Mouse (Mus musculus): ENCODE results near the gene Tgfbr1. TPM values are rescaled to one million over a fixed set of nuclear protein-coding genes. Genes with fewer than 3 reads are reported as not detected.

Tgfbr1 gene
- polyA plus RNA-seq (2014; fragmentation: Nextera tagmentation; extraction: Ambion mirVana): 25.6 and 62.5 TPM in 2 replicates

DNA sequence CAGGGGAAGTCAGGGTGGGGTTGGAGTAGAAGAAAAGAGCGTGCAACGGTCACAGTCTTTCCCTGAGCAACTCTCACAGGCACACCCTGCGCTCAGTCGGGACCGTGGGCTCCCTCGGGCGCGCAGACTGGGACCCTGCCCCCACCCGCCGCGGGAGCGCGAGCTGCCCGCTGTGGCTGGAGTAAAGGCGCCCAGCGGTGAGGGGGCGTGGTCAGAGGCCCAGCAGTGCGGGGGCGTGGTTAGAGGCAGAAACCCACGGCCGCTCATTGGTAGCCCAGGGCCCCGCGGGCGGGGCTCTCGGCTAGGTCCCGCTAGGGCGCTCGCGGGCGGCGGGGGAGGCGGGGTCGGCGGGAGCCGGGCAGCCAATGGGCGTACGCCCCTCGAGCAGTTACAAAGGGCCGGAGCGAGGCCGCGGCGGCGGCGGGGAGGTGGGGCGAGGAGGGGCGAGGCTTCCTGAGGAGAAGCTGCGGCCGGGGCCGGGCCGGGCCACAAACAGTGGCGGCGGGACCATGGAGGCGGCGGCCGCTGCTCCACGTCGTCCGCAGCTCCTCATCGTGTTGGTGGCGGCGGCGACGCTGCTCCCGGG lies at the start of gene Tgfbr1:
Gene Tgfbr1, plus strand, starts transcription at position 420 of the 586 bp plus-strand sequence.
- no peaks in the 10 kb centered on the region for H3K27me3 ChIP-seq (ENCODE audit: control insufficient read depth, insufficient read depth, low read length)
- peak within 1 kb of the TSS; percentile 71 for H3K4me2 ChIP-seq (replicated peaks; ENCODE audit: low read depth, low read length)
- no peaks in the 10 kb centered on the region for H3K9me3 ChIP-seq (ENCODE audit: control insufficient read depth, low read length)
- under 1% methylated on average over 46 of the region's 65 CpGs for WGBS
- H3K9ac ChIP-seq (ENCODE audit: low read depth, low read length): peak within 1 kb of the TSS; percentile 82
- H3K4me1 ChIP-seq (ENCODE audit: control insufficient read depth, insufficient read depth, low read length): peaks cover 15% of the 10 kb centered on the region
- peak within 1 kb of the TSS; percentile 95 for H3K27ac ChIP-seq (ENCODE audit: low read depth, low read length)
- H3K4me3 ChIP-seq (ENCODE audit: low read length): peak within 1 kb of the TSS; percentile 75
- ATAC-seq (ENCODE audit: low FRiP score, low TSS enrichment): peak; percentile 98
- H3K36me3 ChIP-seq (ENCODE audit: control insufficient read depth, insufficient read depth, low read length): no peaks in the 10 kb centered on the region

DNA sequence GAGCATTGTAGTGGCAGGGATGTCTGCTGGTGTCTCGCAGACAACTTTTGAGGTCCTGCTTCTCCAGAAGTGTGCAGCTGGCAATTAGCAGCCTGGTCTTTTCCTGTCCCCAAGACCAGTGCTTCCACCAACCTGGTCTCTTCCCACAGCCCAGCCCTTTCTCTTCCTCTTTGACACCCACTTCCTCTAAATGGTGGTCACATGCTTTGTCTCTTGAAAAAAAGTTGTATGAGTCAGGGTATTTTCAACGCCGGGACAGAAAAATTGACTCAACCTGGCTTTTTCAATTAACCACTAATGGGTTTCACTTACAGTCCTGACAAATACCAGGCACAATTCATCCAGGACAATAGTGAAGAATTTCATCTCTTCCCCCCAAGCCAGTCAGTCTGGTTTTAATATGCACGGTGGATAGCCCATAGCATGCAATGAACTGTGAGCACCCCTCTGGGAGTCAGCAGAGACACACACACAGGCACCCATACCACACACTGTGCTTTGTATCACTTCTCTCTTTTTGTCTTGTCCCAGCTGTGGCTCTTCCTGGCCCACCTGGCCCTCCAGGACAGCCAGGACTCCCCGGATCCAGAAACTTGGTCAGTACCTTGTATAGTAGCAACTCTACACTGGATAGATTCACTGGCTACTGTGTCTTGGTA lies 49.6 kb upstream of the Tgfbr1 start:
- Histone ChIP-seq H3K9me3 (ENCODE audit: control insufficient read depth, low read length) (peaks cover 7% of the 10 kb centered on the region), H3K27ac (ENCODE audit: low read depth, low read length) (no peak overlapping the region), H3K4me3 (ENCODE audit: low read length) (no peak overlapping the region), H3K36me3 (ENCODE audit: control insufficient read depth, insufficient read depth, low read length) (no peaks in the 10 kb centered on the region), H3K4me2 (replicated peaks; ENCODE audit: low read depth, low read length) (no peak overlapping the region), H3K9ac (ENCODE audit: low read depth, low read length) (no peak overlapping the region), H3K4me1 (ENCODE audit: control insufficient read depth, insufficient read depth, low read length) (no peaks in the 10 kb centered on the region), H3K27me3 (ENCODE audit: control insufficient read depth, insufficient read depth, low read length) (no peaks in the 10 kb centered on the region)
- ATAC-seq (ENCODE audit: low FRiP score, low TSS enrichment): no peak; the same call in 1 of the 2 replicates
- 77% methylated on average over 5 of the region's 5 CpGs for WGBS

DNA sequence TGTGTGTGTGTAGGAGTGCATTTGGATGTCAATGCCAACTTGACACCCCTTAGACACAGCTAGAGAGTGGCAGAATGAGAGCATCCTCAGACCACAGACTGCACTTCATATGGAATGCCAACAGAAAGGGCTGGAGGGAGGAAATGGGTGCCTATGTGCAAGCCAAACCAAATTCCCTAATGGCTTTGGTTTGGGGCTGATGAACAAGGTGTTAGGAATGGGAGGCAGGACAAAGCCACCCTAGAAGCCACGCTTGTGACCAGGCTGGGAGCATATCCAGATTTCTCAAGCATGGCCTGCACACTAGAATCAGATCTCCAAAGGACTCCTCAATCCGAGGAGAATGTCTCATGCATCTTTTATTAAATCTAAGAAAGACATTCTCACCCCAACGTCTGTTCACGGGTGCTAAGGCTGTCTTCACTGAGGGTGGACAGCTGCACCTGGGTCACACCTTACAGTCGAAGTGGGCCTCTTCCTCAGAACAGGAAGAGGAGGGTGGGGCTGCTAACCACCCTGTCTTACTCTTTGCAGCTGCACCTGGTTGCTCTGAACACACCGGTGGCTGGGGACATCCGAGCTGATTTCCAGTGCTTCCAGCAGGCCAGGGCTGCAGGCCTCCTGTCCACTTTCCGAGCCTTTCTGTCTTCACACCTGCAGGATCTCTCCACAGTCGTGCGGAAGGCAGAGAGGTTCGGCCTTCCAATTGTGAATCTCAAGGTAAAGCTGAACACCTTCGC lies 43.0 kb upstream of the Tgfbr1 start:
- ATAC-seq (ENCODE audit: low FRiP score, low TSS enrichment): no peak
- 79% methylated on average over 12 of the region's 12 CpGs for WGBS

DNA sequence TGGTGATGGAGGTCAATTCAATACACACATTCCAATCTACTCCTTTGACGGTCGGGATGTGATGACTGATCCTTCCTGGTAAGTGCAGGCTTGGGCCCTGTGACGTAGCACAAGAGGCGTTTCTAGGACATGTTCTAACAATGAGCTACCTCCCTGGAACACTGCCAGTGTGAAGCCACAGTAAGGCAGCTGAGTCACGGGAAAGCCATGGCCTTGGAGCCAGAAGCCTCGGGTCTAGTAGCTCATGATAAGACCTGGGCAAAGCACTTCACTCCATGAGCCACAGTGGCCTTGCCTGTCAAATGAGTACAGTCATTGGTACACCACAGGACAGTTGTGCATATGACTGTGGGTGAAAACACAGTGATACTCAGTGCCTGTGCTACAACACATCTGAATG lies 42.2 kb upstream of the Tgfbr1 start:
- Histone ChIP-seq H3K27me3 (ENCODE audit: control insufficient read depth, insufficient read depth, low read length) (no peaks in the 10 kb centered on the region), H3K9ac (ENCODE audit: low read depth, low read length) (no peak overlapping the region), H3K27ac (ENCODE audit: low read depth, low read length) (no peak overlapping the region), H3K4me1 (ENCODE audit: control insufficient read depth, insufficient read depth, low read length) (no peaks in the 10 kb centered on the region), H3K4me2 (replicated peaks; ENCODE audit: low read depth, low read length) (no peak overlapping the region), H3K9me3 (ENCODE audit: control insufficient read depth, low read length) (no peaks in the 10 kb centered on the region), H3K36me3 (ENCODE audit: control insufficient read depth, insufficient read depth, low read length) (no peaks in the 10 kb centered on the region), H3K4me3 (ENCODE audit: low read length) (no peak overlapping the region)
- no peak; the same call in 1 of the 2 replicates for ATAC-seq (ENCODE audit: low FRiP score, low TSS enrichment)
- WGBS: 73% methylated on average over 6 of the region's 6 CpGs

More for the DNA sequence above, 43.0 kb upstream of the Tgfbr1 start:
- Histone ChIP-seq H3K4me2 (replicated peaks; ENCODE audit: low read depth, low read length) (no peak overlapping the region), H3K27ac (ENCODE audit: low read depth, low read length) (no peak overlapping the region), H3K36me3 (ENCODE audit: control insufficient read depth, insufficient read depth, low read length) (no peaks in the 10 kb centered on the region), H3K9me3 (ENCODE audit: control insufficient read depth, low read length) (no peaks in the 10 kb centered on the region), H3K27me3 (ENCODE audit: control insufficient read depth, insufficient read depth, low read length) (no peaks in the 10 kb centered on the region), H3K4me1 (ENCODE audit: control insufficient read depth, insufficient read depth, low read length) (no peaks in the 10 kb centered on the region), H3K9ac (ENCODE audit: low read depth, low read length) (no peak overlapping the region), H3K4me3 (ENCODE audit: low read length) (no peak overlapping the region)

DNA sequence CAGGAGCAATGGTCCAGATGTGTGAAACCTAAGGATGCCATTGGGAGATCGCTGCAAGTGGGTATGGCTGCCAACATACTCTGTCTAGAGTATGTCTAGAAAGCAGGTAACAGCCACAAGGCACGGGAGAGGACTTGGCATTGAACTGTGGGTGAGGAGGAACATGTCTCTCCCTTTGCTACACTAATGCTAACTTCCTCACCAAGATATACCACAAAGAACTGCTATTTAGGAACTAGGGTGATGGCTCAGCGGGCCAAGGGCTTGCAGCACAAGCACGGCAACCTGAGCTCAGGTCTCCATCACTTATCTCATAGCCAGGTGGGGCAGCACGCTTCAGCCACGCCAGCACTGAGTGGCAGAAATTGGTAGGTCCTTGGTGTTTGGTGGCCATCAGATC lies 41.6 kb upstream of the Tgfbr1 start:
- H3K4me2 ChIP-seq (replicated peaks; ENCODE audit: low read depth, low read length): no peak overlapping the region
- no peaks in the 10 kb centered on the region for H3K4me1 ChIP-seq (ENCODE audit: control insufficient read depth, insufficient read depth, low read length)
- H3K4me3 ChIP-seq (ENCODE audit: low read length): no peak overlapping the region
- H3K9ac ChIP-seq (ENCODE audit: low read depth, low read length): no peak overlapping the region
- H3K27me3 ChIP-seq (ENCODE audit: control insufficient read depth, insufficient read depth, low read length): no peaks in the 10 kb centered on the region
- ATAC-seq (ENCODE audit: low FRiP score, low TSS enrichment): no peak
- H3K9me3 ChIP-seq (ENCODE audit: control insufficient read depth, low read length): no peaks in the 10 kb centered on the region
- H3K27ac ChIP-seq (ENCODE audit: low read depth, low read length): no peak overlapping the region
- 94% methylated on average over 6 of the region's 6 CpGs for WGBS
- H3K36me3 ChIP-seq (ENCODE audit: control insufficient read depth, insufficient read depth, low read length): no peaks in the 10 kb centered on the region

DNA sequence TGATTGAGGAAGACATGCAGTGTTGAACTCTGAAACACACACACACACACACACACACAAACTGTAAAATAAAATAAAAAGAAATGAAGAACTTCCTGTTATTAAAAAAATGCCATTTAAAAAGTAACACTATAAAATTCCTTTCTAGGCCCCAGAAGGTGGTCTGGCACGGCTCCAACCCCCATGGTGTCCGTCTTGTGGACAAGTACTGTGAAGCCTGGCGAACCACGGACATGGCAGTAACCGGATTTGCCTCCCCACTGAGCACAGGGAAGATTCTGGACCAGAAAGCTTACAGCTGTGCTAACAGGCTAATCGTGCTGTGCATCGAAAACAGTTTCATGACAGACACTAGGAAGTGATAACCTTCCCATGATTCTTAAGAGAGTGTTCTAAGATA lies 41.1 kb upstream of the Tgfbr1 start:
- no peak overlapping the region for H3K4me2 ChIP-seq (replicated peaks; ENCODE audit: low read depth, low read length)
- no peak for ATAC-seq (ENCODE audit: low FRiP score, low TSS enrichment)
- no peaks in the 10 kb centered on the region for H3K9me3 ChIP-seq (ENCODE audit: control insufficient read depth, low read length)
- H3K27me3 ChIP-seq (ENCODE audit: control insufficient read depth, insufficient read depth, low read length): no peaks in the 10 kb centered on the region
- no peak overlapping the region for H3K27ac ChIP-seq (ENCODE audit: low read depth, low read length)
- H3K4me3 ChIP-seq (ENCODE audit: low read length): no peak overlapping the region
- no peaks in the 10 kb centered on the region for H3K36me3 ChIP-seq (ENCODE audit: control insufficient read depth, insufficient read depth, low read length)
- WGBS: 69% methylated on average over 7 of the region's 7 CpGs
- no peaks in the 10 kb centered on the region for H3K4me1 ChIP-seq (ENCODE audit: control insufficient read depth, insufficient read depth, low read length)
- H3K9ac ChIP-seq (ENCODE audit: low read depth, low read length): no peak overlapping the region

DNA sequence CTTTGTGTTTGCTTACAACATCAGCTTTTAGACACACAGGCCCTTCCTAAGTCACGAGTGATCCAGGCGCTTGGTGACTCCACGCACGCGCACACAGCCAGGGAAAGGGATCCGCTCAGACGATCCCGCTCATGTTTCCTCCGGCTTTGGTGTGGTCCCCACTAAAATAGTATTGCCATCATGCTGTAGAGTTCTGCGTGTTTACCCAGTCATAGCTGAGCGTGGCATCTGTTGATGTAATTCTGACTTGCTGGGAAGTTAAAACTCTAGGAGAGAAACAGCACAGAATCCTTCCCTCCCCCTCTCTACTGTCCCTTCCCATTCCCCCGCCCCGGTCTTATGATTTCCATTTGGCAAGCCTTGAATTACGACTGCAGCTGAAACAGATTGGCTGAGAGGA lies 40.3 kb upstream of the Tgfbr1 start:
- Histone ChIP-seq H3K9ac (ENCODE audit: low read depth, low read length) (no peak overlapping the region), H3K27ac (ENCODE audit: low read depth, low read length) (no peak overlapping the region), H3K4me3 (ENCODE audit: low read length) (no peak overlapping the region), H3K9me3 (ENCODE audit: control insufficient read depth, low read length) (no peaks in the 10 kb centered on the region), H3K27me3 (ENCODE audit: control insufficient read depth, insufficient read depth, low read length) (no peaks in the 10 kb centered on the region), H3K4me1 (ENCODE audit: control insufficient read depth, insufficient read depth, low read length) (no peaks in the 10 kb centered on the region), H3K36me3 (ENCODE audit: control insufficient read depth, insufficient read depth, low read length) (no peaks in the 10 kb centered on the region), H3K4me2 (replicated peaks; ENCODE audit: low read depth, low read length) (no peak overlapping the region)
- ATAC-seq (ENCODE audit: low FRiP score, low TSS enrichment): no peak
- WGBS: 73% methylated on average over 14 of the region's 14 CpGs

DNA sequence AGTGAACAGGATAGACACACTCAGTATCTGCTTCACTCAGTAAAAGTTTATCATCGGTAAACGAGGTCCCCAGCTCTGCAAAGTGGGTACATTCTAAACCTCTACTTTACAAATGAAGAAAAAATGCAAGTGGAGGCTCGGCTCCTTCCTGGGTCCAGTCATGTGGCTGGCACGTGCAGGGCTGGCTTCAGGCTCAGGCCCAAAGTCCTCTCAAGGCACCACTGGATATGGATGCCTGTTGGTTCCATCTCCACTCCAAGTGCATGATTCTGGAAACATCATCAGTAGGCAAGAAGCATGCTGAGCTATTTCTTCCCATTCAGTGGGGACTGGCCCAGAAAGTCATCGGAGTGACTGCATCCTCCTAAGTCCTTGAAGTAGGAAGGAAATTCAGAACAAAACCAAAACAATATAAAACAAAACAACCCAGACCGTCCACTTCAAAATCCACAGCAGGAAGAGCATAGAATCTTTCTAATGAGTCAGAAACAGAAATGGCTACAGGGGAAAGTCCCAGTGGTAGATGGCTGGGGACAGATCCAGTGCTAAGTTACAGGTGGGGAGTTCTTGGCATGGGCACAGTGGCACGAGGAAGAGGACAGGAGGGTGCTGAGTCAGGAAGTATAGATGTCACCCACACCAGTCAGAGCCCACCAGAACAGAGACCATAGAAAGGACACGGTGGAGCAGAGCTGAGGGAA lies 39.2 kb upstream of the Tgfbr1 start:
- no peak overlapping the region for H3K4me2 ChIP-seq (replicated peaks; ENCODE audit: low read depth, low read length)
- no peaks in the 10 kb centered on the region for H3K27me3 ChIP-seq (ENCODE audit: control insufficient read depth, insufficient read depth, low read length)
- H3K27ac ChIP-seq (ENCODE audit: low read depth, low read length): no peak overlapping the region
- H3K9me3 ChIP-seq (ENCODE audit: control insufficient read depth, low read length): no peaks in the 10 kb centered on the region
- no peak overlapping the region for H3K9ac ChIP-seq (ENCODE audit: low read depth, low read length)
- H3K4me1 ChIP-seq (ENCODE audit: control insufficient read depth, insufficient read depth, low read length): no peaks in the 10 kb centered on the region
- H3K36me3 ChIP-seq (ENCODE audit: control insufficient read depth, insufficient read depth, low read length): no peaks in the 10 kb centered on the region
- H3K4me3 ChIP-seq (ENCODE audit: low read length): no peak overlapping the region
- 87% methylated on average over 8 of the region's 8 CpGs for WGBS
- no peak for ATAC-seq (ENCODE audit: low FRiP score, low TSS enrichment)

All from kidney, embryonic 14.5 days (tissue).